Mouse (Mus musculus): ENCODE results near the gene Gas2l3.
A peak's percentile ranks its signal among the peaks of the same experiment; 100 is the strongest.

Gas2l3 gene

DNA sequence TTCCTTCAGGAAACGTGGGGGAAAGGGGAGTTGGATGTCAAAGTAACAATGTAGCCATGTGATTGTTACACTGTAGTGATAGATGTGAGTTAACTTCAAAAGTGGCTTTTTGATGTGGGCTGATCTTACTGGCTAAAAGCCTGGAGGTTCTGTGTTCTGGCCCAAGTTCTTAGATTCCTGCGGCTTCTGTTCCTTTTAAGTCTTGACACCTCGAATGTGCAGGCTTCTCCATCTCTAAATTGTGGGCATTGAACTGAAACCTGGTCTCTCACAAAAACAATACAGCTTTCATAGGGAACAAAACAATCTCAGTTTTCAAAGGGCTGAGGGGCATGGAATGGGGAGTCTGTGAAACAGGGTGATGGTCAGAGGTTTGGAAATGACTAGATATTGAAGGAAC is 614 bp upstream of the Gas2l3 start:
- DNase-seq (ENCODE audit: low read depth in 1 of 2, low spot score in 2 of 2), result no peak

GRCm38 (mm10) chr10:89443115-89443622 is 598 bp downstream of the Gas2l3 start:
- peak; percentile 69 to 70 for DNase-seq (ENCODE audit: low read depth in 1 of 2, low spot score in 2 of 2)

DNA sequence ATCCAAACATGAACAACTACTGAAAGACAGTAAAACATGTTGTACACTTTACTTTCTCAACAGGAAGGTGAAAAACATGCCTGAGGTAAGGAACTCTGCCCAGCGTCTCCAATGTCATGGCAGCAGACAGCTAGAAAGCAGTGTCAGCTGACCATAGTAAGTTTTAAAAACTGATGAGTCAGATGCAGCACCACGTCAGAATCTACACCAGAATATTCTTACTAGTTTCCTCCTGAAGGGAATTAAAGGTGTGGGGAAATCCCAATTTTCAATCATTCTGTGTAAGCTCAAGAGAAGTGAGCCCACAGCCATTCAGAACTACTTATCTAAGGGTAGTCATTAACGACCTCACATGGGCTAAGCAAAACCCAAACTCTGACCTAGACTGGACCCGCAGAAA is 1.1 kb downstream of the Gas2l3 start:
- DNase-seq (ENCODE audit: low read depth in 1 of 2, low spot score in 2 of 2), result no peak

DNA sequence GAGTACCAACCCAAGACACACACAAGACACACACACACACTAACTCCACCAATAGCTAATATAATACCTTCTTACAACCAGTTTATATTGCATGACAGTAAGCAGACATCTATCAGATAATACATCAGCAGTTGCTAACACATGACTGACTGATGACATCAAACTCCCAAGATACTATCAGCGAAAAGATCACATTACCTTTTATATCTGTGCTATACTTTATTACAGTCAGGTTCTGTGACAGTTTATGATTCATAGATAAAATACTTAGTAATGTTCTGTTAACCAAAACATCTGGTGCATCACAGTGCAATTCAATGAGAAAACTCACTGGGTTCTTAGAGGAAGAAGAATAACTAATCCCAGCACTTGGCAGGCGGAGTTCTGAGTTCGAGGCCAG is 1.8 kb downstream of the Gas2l3 start:
- DNase-seq (ENCODE audit: low read depth in 1 of 2, low spot score in 2 of 2), result no peak

- DNase-seq (ENCODE audit: low read depth in 1 of 2, low spot score in 2 of 2), result no peak
These were observed 4.4 kb downstream of the Gas2l3 start for GRCm38 (mm10) chr10:89439380-89439779.

GRCm38 (mm10) chr10:89437996-89438395 is 5.8 kb downstream of the Gas2l3 start:
- no peak for DNase-seq (ENCODE audit: low read depth in 1 of 2, low spot score in 2 of 2)

- DNase-seq (ENCODE audit: low read depth in 1 of 2, low spot score in 2 of 2), result no peak
These were observed 6.3 kb downstream of the Gas2l3 start for GRCm38 (mm10) chr10:89437472-89437871.

DNA sequence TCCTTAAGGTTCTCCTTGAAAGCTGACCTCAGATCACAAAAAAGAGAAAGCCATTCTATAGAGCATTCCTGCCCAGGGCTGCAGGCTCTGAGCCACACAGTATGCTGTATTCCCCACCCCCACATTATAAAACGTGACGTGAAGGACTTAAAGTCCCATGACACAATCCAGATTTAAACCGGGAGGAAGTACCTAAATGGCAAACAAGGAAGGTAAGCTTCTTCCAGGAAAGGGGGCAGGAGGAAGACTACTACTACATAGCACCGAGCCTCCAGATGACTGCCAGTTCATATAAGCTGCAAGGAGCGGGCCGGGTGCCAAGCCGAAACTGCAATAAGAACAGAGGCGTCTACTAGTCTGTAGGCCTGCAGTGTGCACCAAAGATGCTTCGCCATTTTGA is 7.8 kb downstream of the Gas2l3 start:
- DNase-seq (ENCODE audit: low read depth in 1 of 2, low spot score in 2 of 2), result no peak

GRCm38 (mm10) chr10:89435413-89435812 is 8.4 kb downstream of the Gas2l3 start:
- DNase-seq (ENCODE audit: low read depth in 1 of 2, low spot score in 2 of 2), result no peak

GRCm38 (mm10) chr10:89434509-89435210 is 9.1 kb downstream of the Gas2l3 start:
- no peak for DNase-seq (ENCODE audit: low read depth in 1 of 2, low spot score in 2 of 2)

- no peak for DNase-seq (ENCODE audit: low read depth in 1 of 2, low spot score in 2 of 2)
These were observed 11.0 kb downstream of the Gas2l3 start for GRCm38 (mm10) chr10:89432743-89433142.

GRCm38 (mm10) chr10:89430751-89431150 is 13.0 kb downstream of the Gas2l3 start:
- no peak for DNase-seq (ENCODE audit: low read depth in 1 of 2, low spot score in 2 of 2)

DNA sequence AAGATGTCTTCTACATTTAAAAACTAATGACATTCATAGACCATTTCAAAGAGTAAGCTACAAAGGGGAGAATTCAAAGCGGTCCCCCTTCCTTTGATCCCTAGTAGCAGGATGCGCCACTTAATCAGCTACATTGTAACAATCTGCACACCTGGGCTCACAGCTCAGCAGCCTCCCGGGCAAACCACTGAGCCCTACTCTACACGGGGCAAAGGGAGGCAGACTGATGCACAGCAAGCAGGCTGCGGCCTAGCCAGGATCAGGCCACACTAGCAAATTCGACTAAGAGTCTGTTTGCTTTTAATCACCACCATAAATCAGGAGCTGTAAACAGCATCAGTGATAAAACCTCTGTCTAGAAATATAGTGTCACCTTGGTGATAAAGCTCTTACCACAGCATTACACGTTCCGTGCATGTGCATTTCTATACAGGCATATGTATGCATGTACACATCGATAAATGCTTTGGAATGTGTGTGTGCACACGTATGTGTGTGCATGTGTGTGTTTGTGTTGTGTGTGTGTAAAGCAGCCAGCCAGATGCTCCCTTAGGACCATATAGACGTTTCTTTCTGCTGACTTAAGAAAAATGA is 18.9 kb downstream of the Gas2l3 start:
- no peak for DNase-seq (ENCODE audit: low read depth in 1 of 2, low spot score in 2 of 2)

DNA sequence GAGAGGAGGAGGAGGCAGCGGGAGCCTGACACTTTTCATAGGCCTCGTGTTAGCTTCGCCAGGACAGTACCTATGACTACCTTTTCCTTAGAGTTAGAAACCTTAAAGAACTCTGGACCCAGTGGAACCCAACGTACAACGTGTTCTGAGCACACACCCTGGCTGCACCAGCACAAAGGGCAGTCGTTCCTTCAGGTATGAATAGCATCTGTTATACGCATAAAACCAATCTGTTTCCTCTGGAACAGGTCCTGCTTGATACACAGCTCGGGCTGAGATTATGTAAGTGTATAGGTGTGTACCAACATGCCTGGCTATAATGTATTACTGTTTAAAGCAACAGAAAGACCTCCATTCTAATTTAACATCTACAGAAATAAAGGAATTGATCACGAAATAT is 19.6 kb downstream of the Gas2l3 start:
- no peak for DNase-seq (ENCODE audit: low read depth in 1 of 2, low spot score in 2 of 2)

- DNase-seq (ENCODE audit: low read depth in 1 of 2, low spot score in 2 of 2), result no peak
These were observed 20.5 kb downstream of the Gas2l3 start for GRCm38 (mm10) chr10:89423164-89423778.

DNA sequence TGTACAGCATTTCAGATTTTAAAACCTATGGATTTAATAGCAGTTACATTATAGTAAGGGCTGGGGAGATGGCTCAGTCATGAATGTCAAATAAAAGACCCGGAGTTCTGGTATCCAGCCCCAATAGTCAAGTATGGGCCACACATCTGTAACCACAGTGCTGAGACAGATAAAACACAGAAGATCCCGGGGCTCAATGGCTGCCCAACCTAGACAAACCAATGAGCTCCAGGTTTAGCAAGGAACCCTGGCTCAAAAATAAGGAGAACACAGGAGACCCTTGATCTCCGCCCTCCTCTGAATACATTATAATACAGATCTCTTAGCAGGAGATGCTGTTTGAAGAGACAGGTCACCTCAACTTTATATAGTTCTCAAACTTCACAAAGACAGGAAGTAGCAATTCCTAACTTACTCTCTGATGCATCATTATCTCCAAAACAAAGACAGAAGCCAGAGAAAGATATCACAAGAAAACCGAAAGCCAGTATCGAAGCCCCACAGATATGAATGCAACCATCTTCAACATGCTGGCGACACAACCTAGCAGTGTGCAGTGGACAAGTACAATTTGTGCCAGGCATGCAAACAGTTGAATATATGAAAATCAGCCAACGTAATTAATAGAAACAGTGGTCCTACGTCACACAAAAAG is 21.1 kb downstream of the Gas2l3 start:
- no peak for DNase-seq (ENCODE audit: low read depth in 1 of 2, low spot score in 2 of 2)

GRCm38 (mm10) chr10:89417966-89418365 is 25.8 kb downstream of the Gas2l3 start:
- no peak for DNase-seq (ENCODE audit: low read depth in 1 of 2, low spot score in 2 of 2)

GRCm38 (mm10) chr10:89415478-89415877 is 28.3 kb downstream of the Gas2l3 start:
- no peak for DNase-seq (ENCODE audit: low read depth in 1 of 2, low spot score in 2 of 2)

GRCm38 (mm10) chr10:89407551-89407950 is 36.2 kb downstream of the Gas2l3 start:
- DNase-seq (ENCODE audit: low read depth in 1 of 2, low spot score in 2 of 2), result no peak

- no peak for DNase-seq (ENCODE audit: low read depth in 1 of 2, low spot score in 2 of 2)
These were observed 36.9 kb downstream of the Gas2l3 start for GRCm38 (mm10) chr10:89406733-89407484.

GRCm38 (mm10) chr10:89404936-89405335 is 38.8 kb downstream of the Gas2l3 start:
- DNase-seq (ENCODE audit: low read depth in 1 of 2, low spot score in 2 of 2), result no peak

Data from monocyte, adult 2 months (primary cell).